Mouse (Mus musculus): ENCODE measurements around the gene Sgpp1.

GRCm38 (mm10) chr12:75771410-75771809 lies 35.9 kb upstream of the Sgpp1 start:
- TF ChIP-seq CTCF (IDR thresholded peaks at IDR 0.05; ENCODE audit: low read depth) (no peak), EP300 (IDR thresholded peaks at IDR 0.05; ENCODE audit: low read depth) (no peak)

Measured in liver, embryonic 14.5 days (tissue).